In genomic region chr8:7469261-7469660, GRCm38 (mm10) we compare ENCODE assay signal across 17 mouse cellular contexts.
DNase-seq lines count a peak whose midpoint lies in the region; ATAC-seq and TF ChIP-seq lines count a peak whose summit lies in the region.
"Had no signal": no experiment of that assay in that cellular context is flagged by ENCODE, and none has a peak within 500 bp of the region (broad histone marks: within the 10 kb centered on the region; RNA-seq: fewer than 3 reads in every experiment).

No protein-coding gene starts in this region.

- H3K4me3 ChIP-seq in limb, embryonic 14.5 days (replicated peaks; ENCODE audit: low read length): no peak overlapping the region
- H3K4me3 ChIP-seq in limb, embryonic 10.5 days: no peak overlapping the region
- no peak overlapping the region for H3K4me3 ChIP-seq in hindbrain, postnatal 0 days (ENCODE audit: low read length)
- H3K4me3 ChIP-seq: erythroblast, embryonic 14.5 days; liver, embryonic 15.5 days; midbrain, embryonic 13.5 days had no signal

- no peak for TF ChIP-seq CTCF in hindbrain, postnatal 0 days (IDR thresholded peaks at IDR 0.05; ENCODE audit: low read depth)

- H3K4me2 ChIP-seq in limb, embryonic 14.5 days (replicated peaks; ENCODE audit: low read depth, low read length, severe bottlenecking): no peak overlapping the region
- H3K4me2 ChIP-seq in hindbrain, postnatal 0 days (ENCODE audit: low read depth, low read length): no peak overlapping the region
- H3K4me2 ChIP-seq: heart, embryonic 11.5 days; liver, embryonic 15.5 days; midbrain, embryonic 13.5 days had no signal

- H3K36me3 ChIP-seq in limb, embryonic 14.5 days (ENCODE audit: control insufficient read depth, insufficient read depth, low read length): no peaks in the 10 kb centered on the region
- H3K36me3 ChIP-seq in limb, embryonic 10.5 days: no peaks in the 10 kb centered on the region
- H3K36me3 ChIP-seq in hindbrain, postnatal 0 days (ENCODE audit: insufficient read depth, low read length): no peaks in the 10 kb centered on the region
- H3K36me3 ChIP-seq: liver, embryonic 15.5 days; midbrain, embryonic 13.5 days had no signal

- WGBS in limb, embryonic 14.5 days: 80% methylated on average over 4 of the region's 4 CpGs
- 95% methylated on average over 4 of the region's 4 CpGs for WGBS in limb, embryonic 10.5 days
- 71% methylated on average over 4 of the region's 4 CpGs for WGBS in hindbrain, postnatal 0 days

- H3K9me3 ChIP-seq in limb, embryonic 14.5 days (ENCODE audit: control insufficient read depth, low read length): no peaks in the 10 kb centered on the region
- H3K9me3 ChIP-seq in limb, embryonic 10.5 days (replicated peaks): no peaks in the 10 kb centered on the region
- no peaks in the 10 kb centered on the region for H3K9me3 ChIP-seq in hindbrain, postnatal 0 days (ENCODE audit: low read length)
- H3K9me3 ChIP-seq: liver, embryonic 15.5 days; midbrain, embryonic 13.5 days had no signal

- H3K9ac ChIP-seq in limb, embryonic 14.5 days (ENCODE audit: low read depth, low read length, severe bottlenecking): no peak overlapping the region
- H3K9ac ChIP-seq in hindbrain, postnatal 0 days (replicated peaks; ENCODE audit: low read length): no peak overlapping the region
- H3K9ac ChIP-seq: liver, embryonic 15.5 days; midbrain, embryonic 13.5 days had no signal

- H3K27ac ChIP-seq in limb, embryonic 14.5 days (replicated peaks; ENCODE audit: low read depth, low read length): no peak overlapping the region
- no peak overlapping the region for H3K27ac ChIP-seq in limb, embryonic 10.5 days
- H3K27ac ChIP-seq in hindbrain, postnatal 0 days: no peak overlapping the region
- H3K27ac ChIP-seq: liver, embryonic 15.5 days; midbrain, embryonic 13.5 days had no signal

- no peaks in the 10 kb centered on the region for H3K27me3 ChIP-seq in limb, embryonic 14.5 days (ENCODE audit: control insufficient read depth, insufficient read depth, low read length)
- no peaks in the 10 kb centered on the region for H3K27me3 ChIP-seq in limb, embryonic 10.5 days (ENCODE audit: low read depth, poor library complexity, severe bottlenecking)
- H3K27me3 ChIP-seq in hindbrain, postnatal 0 days (ENCODE audit: insufficient read depth, low read length): no peaks in the 10 kb centered on the region
- H3K27me3 ChIP-seq: liver, embryonic 15.5 days; midbrain, embryonic 13.5 days had no signal

- H3K4me1 ChIP-seq in limb, embryonic 14.5 days (ENCODE audit: control insufficient read depth, insufficient read depth, low read length): no peaks in the 10 kb centered on the region
- H3K4me1 ChIP-seq in limb, embryonic 10.5 days: no peaks in the 10 kb centered on the region
- no peaks in the 10 kb centered on the region for H3K4me1 ChIP-seq in hindbrain, postnatal 0 days (ENCODE audit: insufficient read depth, low read length)
- H3K4me1 ChIP-seq: liver, embryonic 15.5 days; midbrain, embryonic 13.5 days had no signal

- no peak for TF ChIP-seq POLR2A in limb, embryonic 14.5 days (IDR thresholded peaks at IDR 0.05; ENCODE audit: borderline replicate concordance, extremely low read depth, insufficient read depth, insufficient read length)

- ATAC-seq in limb, embryonic 14.5 days (ENCODE audit: low FRiP score, low read depth): no peak
- no peak for ATAC-seq in hindbrain, postnatal 0 days
- ATAC-seq: midbrain, embryonic 13.5 days had no signal

- DNase-seq in cerebellum, postnatal 14 days: peak; percentile 7 to 40
- DNase-seq in cerebellum, adult 11 months: no peak
- peak; percentile 33 for DNase-seq in limb, embryonic 14.5 days (ENCODE audit: low spot score)
- no peak for DNase-seq in limb, embryonic 10.5 days (ENCODE audit: low spot score)
- DNase-seq in layer of hippocampus, adult 18-20 months (ENCODE audit: low spot score in 2 of 2): peak; percentile 46 to 79
- DNase-seq in right cerebral cortex, postnatal 36 days (ENCODE audit: low spot score in 2 of 2): peak; percentile 5 to 38
- no peak for DNase-seq in gastrocnemius, postnatal 10 days
- no peak for DNase-seq in hindbrain, postnatal 0 days (ENCODE audit: low spot score)
- DNase-seq: adrenal gland, postnatal 25 days; gastrocnemius, postnatal 25 days; heart, postnatal 4 days; lung, postnatal 36 days; thymus, postnatal 4 days had no signal

Comparison
In these comparisons a context has a peak if more than half of its experiments do, and no peak if none do; other contexts are left out.
1. DNase-seq: peak in cerebellum, postnatal 14 days (2 of 2), limb, embryonic 14.5 days (single experiment), layer of hippocampus, adult 18-20 months (2 of 2) and right cerebral cortex, postnatal 36 days (2 of 2); none in cerebellum, adult 11 months (single experiment), limb, embryonic 10.5 days (single experiment), gastrocnemius, postnatal 10 days (single experiment) and hindbrain, postnatal 0 days (single experiment).